Mouse (Mus musculus) liver, adult 2 months (tissue): ENCODE measurements around the gene Wnt4.

ENCODE experiments used
- CTCF ChIP-seq: fragments of 200-500 bp; IDR thresholded peaks from 2 replicates; pipeline ENCODE4 v1.5.1; 2011; ENCODE audit warnings: low read depth, low read length, control low read depth
- POLR2A ChIP-seq: fragments of 200-500 bp; IDR thresholded peaks from 2 replicates; pipeline ENCODE4 v1.6.1; 2011; ENCODE audit warnings: low read length, control low read depth; ENCODE audit not compliant: insufficient read depth; ENCODE audit errors: extremely low read depth

DNA sequence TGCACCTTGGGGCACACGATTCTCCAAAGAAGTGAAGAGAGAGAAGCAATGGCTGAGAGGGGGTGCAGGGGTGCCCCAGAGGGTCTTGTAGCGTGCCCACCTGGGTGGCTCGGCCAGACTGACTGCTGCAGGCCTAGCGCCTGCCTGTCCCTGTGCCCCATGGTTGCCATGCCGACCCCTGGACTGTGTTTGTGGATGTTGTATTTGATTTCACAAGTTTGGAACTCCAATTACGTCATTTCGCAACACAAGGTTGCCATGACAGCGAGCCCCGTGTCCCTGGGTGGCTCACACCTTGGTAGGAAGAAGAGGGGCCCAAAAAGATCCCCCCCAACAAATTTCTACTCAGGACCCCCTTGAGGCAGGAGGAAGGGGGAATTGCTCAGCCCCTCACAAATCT, 32.4 kb upstream of the Wnt4 start:
- TF ChIP-seq CTCF (no peak), POLR2A (no peak)
